Mouse (Mus musculus) cerebellum, adult (tissue): Measurements from ENCODE around the gene Acta2.

Experiments
- ATAC-seq: cut with Nextera tagmentation; 2 replicates; pipeline ENCODE4 v1.9.2; 2017; ENCODE audit warnings: mild to moderate bottlenecking, moderate library complexity, mixed read lengths; ENCODE audit not compliant: insufficient number of reproducible peaks, low FRiP score, low TSS enrichment

The Acta2 gene

DNA sequence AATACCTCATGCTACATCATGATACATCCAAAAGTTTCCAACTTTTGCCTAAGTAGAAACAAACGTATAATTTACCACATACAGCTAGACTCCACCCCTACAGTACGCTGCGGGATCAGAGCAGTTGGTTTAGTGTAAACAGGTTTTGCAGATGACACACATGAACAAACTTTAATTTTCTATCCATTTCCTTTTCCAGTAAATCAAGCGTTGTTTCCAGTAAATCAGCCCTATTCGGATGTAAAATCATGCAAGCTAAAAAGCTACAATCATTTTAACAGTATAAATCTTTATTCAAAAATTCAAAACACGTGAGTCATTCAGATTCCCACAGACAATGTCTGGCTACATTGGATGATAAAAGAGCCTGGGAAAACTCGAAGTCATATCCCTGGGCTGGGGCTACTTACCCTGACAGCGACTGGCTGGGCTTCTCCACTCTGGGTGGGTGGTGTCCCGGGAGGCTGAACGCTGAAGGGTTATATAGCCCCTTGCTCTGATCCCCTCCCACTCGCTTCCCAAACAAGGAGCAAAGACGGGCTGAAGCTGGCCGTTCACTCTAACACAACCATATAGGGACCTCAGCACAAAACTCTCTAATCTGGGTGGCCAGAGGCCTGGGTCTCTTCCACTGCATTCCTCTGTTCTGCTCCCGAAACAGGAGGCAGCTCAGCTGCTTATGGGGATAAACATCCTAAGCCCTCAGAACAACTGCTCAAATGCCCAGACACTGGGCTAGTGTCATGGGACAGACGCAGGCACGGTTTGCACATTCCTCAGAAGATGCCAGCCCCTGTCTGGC is at the start of gene Acta2:
Gene Acta2 (minus strand): TSS at position 711 of the 802 bp plus-strand sequence.
- ATAC-seq = no peak

DNA sequence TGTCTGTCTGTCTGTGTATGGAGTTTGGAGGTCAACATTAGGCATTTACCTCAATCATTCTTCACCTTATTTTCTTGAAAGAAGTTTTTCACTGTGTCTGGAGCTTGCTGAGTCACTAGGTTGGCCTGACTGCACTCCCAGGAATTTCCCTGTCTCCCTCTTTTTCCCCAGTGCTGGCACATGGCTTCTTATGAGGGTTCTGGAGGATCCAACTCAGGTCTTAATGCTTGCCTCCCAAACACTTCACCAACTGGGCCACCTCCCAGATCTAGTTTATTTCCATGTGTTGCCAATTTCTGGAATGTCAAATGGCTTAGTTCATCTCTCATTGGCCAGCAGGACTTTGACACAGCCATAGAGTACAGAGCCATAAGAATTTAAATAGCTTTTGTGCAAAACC is 49.5 kb upstream of the Acta2 start:
- no peak for ATAC-seq

DNA sequence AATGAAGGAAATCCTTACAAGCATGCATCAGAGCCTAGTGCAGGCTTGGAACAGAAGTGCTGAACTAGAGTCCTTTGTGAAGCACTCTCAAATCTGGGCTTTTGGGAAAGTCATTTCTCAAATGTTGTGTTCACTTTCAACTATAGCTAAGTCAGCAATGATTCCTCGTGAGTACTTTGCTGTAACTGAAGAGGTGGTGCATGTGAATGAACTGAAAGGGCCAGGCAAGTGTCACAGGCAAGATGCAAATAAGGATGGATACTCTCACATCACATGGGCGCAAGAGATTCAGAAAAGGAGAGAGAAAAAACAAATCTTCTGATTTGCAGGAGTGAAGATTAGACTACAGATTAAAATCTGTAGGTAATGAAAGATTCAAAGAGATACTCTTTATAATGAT is 45.0 kb upstream of the Acta2 start:
- ATAC-seq = no peak

DNA sequence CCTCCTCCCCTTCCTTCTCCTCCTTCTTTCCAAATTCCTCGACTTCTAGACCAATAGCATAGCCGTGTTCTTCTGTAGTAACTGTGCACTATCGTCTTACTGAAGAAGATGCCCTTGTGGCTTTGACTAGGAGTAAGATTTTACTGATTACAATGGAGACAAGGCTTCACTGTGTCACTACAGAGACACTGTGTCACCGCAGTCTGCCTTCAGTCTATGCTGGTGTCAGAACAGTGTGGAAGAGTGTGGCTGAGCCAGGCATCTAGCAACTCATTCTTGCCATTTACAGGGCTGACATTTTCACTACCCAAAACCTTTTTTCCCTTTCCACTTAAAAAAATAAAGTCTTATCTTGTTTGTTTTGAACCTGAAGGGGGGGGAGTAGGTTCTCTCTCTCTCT is 43.8 kb upstream of the Acta2 start:
- ATAC-seq = no peak

DNA sequence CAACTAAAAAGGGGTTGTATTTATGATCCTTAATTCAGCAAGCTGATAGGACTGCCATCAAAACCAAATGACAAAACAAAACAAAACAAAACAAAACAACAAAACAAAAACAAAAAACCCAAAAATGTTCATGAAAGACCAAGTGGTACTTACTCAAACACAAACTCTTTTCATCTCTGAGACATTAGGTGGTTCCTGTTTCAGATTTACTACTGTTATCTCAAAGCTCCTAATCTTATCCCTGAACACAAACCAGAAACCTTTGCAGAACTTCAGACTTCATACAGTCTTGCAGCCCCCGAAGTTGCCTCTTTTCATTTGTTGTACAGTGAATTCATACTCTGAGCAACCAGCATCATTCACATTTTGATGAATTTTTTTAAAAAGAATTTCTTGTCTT is 43.1 kb upstream of the Acta2 start:
- ATAC-seq = no peak

DNA sequence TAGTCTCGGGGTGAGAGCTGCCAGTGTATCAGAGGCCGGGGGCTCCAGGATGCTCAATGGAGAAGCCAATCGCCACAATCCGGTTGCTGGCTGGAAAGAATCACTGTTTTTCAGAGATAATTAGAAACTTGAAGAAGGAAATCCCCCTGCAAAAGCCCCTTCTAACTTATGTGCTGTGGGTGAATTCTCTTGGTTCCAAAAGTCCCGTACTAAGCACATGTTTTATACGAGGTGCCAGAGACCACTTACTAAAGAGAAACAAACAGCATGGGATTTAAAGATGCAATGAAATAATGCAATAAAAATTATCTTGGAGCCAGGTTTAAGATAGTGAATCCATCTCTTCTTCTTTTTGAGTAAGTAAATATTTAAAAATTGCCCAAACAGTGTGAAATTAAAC is 40.1 kb upstream of the Acta2 start:
- ATAC-seq = no peak

DNA sequence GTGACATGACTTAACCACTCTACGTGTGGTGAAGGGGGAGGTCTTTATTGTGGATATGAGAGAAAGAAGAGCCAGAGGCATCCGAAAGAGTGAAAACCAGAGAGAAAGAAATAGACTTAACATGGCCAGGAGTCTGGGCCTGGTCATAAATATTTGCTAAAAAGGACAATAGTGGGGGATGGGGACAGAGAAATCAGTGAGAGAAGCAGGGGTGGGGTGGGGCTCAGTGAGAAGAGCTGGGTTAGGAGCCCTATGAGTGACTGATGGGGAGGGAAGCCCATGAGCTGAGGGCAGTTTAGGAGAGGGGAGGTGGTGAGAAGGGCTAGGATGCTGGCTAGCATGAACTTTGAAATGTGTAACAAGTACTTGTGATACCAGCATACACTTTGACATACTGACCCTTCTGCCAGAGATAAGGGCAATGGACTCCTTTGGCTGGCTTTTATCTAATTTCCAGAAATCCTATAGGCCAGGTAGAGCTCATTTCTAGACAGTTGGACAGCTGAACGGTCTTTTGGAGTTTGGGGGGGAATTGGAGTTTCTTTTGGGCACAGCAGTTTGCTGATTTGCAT is 38.1 kb upstream of the Acta2 start:
- ATAC-seq = no peak

DNA sequence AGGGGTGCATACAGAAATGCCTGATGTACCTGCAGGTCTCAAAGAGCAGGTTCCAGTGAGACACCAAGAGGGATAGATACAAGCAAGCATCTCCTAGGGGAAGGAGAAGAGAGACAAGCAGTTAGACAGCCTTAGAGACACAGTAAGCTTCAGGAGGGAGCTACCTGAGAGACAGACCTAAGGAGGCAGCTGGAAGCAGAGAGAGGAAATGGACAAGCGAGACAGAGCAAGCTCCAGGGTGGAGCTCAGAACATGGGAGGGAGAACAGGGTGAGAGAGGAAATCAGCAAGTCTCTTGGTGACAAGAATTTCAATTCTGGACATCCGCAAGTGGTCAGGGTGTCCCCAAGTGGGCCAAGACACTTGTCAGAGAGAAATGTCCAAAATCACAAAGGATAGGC is 37.3 kb upstream of the Acta2 start:
- ATAC-seq = no peak

DNA sequence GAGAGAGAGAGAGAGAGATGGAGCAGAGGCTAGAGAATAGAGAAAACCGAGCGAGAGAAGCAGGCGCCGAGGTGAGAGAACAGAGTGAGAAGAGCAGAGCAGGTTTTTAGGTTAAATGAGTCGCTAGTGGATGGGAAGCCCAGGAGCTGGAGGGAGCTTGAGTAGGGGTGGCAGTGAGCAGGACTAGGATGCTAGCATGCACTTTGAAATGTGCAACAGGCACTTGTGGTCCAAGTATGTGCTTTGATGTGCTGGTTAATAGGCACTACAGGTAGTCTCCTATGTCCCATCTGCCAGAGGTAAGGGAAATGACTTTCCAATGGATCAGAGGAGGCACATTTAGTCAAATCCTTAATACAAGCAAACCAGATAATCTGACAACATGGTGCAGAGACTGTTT is 36.6 kb upstream of the Acta2 start:
- ATAC-seq = no peak

DNA sequence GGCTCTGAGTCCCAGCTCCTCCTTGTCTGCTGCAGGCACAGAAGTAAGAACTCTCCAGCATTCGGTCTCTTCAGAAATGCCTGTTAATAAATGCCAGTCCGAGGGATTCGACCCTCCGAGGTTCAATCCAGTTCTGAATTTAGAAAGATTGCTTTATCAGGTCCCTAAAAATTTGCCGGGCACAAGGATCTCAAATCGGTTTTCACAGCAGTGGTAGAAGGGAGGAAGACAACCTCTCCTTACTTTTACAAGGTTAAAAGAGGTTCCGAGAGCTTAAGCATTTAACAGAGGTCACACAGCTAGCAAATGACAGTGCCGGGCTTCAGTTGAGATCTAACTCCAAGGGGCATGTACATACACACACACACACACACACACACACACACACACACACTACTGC is 36.0 kb upstream of the Acta2 start:
- no peak for ATAC-seq

DNA sequence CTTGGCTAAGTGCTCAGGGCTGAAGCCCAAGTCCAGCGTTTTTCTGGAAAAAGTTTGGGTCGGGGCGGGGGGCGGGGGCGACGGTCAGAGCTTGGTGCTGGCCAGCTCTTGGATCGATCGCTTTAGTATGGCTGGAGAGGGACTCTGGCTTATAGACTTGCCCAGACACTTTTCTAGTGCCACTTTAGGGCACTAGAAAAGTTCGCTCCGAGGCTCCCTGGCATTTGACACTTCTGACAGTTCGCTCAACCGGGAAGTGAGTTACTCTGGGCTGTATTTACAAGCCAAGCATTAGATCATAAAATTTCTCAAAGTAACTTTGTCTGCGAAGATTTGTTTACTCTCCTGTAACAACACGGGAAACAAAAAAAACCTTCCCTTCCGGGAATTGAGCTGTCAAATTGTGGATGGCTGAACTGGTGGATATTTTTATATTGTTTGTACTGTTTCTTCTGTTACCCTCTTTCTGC is 35.5 kb upstream of the Acta2 start:
- ATAC-seq = no peak

DNA sequence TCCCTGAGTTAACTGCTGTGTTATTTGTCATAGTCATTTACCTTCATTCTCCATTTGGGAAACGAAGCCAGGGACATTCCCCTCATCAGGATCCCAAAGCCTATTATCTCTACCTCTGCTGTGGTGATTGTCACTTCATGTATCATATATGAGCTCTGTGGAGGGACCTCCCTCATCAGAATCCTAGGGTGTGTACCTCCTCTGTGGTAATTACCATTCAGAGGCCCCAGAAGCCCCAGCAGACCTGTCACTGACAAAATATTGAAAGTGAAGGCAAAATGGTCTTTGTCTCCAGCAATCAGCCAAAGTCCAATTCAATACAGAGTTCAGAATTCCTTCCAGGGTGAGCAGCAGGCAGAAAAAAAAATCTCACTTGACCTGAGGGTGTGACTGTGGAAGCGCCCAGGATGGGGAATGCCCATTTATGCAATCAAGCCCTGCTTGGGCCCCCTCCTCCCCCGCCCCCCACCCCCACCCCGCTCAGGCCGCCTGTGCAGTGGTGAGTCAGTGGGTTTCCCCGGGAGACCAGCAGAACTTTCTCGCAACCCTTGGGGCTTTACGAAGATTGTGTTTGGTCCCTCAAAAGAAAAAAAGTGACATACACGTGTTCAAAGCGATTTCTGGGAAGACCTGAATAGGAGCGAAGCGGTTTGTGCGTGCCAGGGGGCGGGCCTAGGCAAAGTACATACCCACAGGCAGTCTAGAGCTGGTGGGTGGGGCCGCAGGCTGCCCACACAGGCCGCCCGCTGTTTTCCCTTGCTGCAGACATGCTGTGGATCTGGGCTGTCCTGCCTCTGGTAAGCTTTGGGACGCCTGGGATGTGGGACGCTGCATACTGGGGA is 34.8 kb upstream of the Acta2 start, which contains the start of gene Fas:
Gene Fas (plus strand): TSS at position 719 of the 842 bp plus-strand sequence.
- ATAC-seq = no peak

DNA sequence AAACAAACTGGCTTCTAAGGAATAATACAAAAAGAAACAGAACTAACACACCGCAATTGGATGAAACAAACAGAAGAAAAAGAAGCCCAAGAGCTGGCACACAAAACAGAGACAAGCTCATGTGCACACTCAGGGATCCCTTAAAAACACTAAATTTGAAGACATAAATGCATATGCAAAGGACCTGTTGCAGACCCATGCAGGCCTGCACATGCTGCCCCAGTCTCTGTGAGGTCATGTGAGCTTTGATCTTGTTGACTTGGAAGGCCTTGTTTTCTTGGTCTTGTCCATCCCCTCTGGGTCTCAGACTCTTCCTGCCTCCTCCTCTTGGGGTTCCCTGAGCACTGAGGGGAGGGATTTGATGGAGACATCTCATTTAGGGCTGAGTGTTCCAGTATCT is 33.3 kb upstream of the Acta2 start:
- ATAC-seq = no peak

DNA sequence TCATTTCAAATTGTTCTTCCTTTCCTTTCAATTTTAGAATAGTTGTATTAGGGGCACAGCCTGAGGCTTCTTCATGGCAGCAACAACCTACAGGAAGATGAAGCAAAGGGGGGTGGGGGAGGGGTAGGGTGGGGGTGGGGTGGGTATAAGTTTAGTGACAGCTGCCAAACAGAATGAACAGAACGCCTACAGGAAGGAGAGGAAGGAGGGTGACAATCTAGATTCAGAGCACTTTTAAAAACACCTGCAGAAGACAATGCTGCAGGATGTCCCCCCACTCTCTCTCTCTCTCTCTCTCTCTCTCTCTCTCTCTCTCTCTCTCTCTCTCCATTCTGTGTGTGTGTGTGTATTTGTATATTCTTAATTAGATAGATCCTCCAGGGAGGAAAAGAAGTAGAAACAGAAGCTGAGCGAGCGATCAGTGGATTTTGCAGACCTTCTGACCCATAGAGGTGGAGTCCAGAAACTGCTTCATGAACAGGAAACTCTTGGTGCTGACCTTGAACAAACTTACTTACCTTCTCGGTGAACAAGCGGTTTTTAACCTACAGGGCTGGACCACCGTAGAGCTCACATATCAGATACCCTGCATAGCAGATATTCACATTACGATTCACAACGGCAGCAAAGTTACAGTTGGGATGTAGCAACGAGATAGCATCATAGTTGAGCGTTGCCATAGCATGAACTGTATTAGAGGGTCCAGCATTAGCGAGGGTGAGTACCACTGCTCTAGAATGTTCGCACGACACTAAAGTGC is 32.4 kb upstream of the Acta2 start:
- ATAC-seq = no peak

DNA sequence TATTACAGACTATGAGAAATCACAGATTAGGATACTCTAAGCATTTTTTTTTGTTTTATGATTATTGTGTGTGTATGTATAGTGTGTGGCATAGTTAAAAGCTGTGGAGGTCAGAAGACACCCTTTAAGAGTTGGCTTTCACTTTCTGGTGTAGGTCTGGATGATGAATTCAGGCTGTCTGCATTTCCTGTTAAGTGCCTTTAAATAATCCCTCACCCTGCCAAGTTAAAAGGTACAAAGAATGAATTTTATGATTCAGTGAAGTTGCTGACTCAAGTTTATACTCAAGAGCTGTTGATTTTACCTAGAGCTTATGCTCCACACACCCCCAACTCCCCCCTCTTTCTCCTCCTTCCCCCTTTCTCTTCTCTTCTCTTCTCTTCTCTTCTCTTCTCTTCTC is 31.8 kb upstream of the Acta2 start:
- no peak for ATAC-seq

DNA sequence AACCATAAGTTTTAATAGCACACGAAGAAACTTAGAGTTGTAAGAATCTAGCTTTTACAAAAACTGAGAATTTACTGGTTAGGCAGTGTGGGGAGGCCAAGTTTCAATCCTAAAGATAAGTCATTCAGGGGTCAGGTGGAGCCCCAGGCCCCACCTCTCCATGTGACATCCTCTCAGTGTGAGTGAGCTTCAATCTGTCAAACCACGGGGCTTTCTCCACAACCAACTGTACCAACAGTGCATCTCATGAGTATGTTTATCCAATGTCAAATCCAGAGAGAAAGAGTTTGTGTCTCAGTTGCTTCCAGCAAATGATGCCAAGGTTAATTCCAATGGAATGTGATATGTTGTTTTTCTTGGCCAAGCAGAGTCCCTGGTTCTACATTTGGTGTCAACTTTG is 29.4 kb upstream of the Acta2 start:
- ATAC-seq = no peak

DNA sequence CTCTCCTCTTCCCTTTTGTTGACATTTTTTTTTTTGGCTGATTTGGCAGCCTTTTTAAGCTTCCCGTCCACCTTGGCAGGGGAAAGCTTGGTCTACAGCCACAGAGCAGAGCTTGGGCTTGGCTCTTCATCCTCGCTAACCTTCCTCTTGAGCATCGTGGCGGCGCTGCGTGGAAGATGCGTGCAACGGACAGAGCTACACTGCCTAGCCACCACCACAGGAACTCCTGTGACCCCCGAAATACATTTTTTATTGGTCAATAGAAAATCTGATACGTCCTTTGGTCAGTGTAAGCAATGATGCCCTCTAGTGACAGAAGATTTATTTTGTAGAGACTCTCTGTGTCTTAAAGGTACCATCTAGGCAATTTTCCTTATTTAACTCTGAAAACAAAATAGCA is 29.0 kb upstream of the Acta2 start:
- peak; percentile 79 for ATAC-seq

DNA sequence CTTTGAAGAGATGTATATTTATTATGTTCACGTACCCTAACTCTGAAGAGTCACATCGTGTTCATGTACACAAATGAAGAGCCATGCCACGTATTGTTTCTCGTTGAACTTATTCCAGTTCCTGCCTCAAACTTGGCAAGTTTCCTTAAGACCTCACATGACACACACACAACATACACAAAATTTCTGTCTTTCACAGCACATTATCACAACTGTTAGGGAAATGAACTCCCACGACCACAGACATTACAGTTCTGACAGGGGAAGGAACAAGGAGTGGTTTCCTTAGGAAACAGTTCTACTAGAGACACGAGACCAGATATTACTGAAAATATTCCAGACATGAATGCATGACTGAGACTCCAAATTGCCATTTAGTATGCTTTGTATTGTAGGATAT is 28.2 kb upstream of the Acta2 start:
- ATAC-seq = no peak

DNA sequence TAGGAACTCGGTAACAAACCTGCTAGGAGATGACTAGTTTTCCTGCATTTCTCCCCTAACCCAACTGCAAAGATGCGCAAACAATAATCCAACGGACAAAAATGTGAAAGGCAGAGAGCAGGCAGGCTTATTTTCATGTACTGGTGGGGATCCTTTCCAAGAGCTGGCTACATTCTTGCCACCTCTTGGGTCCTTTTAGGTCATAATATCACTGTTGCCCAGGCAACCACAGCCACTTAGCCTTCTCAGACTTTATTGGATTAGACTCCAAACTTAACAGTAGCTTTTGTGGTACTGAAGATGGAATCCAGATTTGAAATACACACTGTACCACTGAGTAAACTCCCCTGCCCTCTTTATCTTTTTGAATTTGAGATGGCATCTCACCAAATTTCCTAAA is 22.7 kb upstream of the Acta2 start:
- ATAC-seq = no peak

DNA sequence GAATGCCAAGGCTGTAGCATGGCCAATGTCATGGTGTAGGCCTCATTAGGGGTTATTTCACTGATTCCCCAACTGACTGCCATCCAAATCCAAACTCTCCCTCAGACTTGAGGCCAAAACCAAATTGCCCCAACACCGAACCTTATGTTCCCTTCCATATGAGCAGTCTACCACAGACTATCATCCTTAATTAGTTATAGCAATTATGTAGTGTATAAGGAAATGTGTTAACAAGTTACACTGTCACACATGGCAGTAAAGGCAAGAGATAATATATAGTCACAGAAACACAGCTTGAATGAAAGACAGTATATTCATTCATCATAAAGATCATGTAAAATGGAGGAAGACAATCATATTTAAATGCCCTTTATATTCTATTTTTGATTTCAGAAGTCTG is 17.7 kb upstream of the Acta2 start:
- no peak for ATAC-seq
